8 mouse cellular contexts compared by ENCODE assay signal in the genomic region with DNA sequence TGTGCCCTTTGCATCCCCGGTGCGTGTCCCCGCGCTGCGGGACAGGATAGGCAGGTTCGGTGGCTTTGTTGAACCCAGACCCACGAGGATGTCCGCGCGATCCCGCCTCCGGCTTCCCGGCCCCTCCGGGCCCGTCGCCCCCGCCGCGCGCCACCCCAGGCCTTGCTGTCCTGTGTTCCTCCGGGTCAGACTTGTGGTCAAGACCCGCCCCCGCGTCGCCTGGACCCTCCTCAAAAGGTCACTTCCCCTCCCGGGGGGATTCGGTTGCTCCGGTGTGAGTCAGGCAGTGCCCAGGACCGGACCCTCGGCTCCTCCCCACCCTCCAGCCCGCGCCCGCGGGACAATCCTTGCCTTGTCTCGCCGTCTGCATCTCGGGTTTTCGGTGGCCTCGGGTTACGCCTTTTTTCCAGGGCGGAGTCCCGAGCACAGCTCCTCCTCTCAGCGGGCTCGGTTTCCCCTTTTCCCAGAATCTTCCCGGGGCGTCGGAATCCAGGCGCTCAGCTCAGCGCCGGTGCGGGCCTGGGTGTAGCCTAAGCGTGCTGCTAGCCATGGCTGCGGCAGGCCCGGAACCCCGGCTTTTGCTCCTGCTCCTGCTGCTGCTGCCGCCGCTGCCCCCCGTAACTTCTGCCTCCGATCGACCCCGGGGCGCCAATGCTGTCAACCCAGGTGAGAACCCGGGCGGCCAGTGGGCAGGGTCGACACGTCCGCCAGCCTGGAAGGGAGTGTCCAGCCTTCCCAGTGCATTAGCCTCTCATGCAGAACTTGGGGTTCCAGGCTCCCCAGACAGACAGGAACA. TPM values are rescaled to one million over a fixed set of nuclear protein-coding genes. Genes with fewer than 3 reads are reported as not detected.
A peak's percentile ranks its signal among the peaks of the same experiment; 100 is the strongest.
DNase-seq lines count a peak whose midpoint lies in the region; ATAC-seq and TF ChIP-seq lines count a peak whose summit lies in the region.

No protein-coding gene starts in this region.

- H3K4me2 ChIP-seq in embryonic facial prominence, embryonic 12.5 days (replicated peaks), result peak overlapping the region; percentile 77
- peak overlapping the region; percentile 79 for H3K4me2 ChIP-seq in limb, embryonic 11.5 days (ENCODE audit: low read depth, severe bottlenecking)
- H3K4me2 ChIP-seq in midbrain, embryonic 12.5 days (replicated peaks), result peak overlapping the region; percentile 91

- peaks cover 18% of the 10 kb centered on the region; the same call in 1 of the 2 replicates for H3K4me1 ChIP-seq in embryonic facial prominence, embryonic 12.5 days
- H3K4me1 ChIP-seq in limb, embryonic 11.5 days (ENCODE audit: control insufficient read depth, insufficient read depth, low read length), result peaks cover 10% of the 10 kb centered on the region; the same call in 1 of the 2 replicates
- H3K4me1 ChIP-seq in midbrain, embryonic 12.5 days, result peaks cover 18% of the 10 kb centered on the region
- peaks cover 2% of the 10 kb centered on the region; the same call in 1 of the 2 replicates for H3K4me1 ChIP-seq in spleen, adult 2 months (ENCODE audit: control insufficient read depth, insufficient read depth, insufficient read length)

- H3K4me3 ChIP-seq in embryonic facial prominence, embryonic 12.5 days, result peak overlapping the region; percentile 84
- peak overlapping the region; percentile 91 for H3K4me3 ChIP-seq in limb, embryonic 11.5 days (ENCODE audit: low read depth, low read length)
- H3K4me3 ChIP-seq in midbrain, embryonic 12.5 days, result peak overlapping the region; percentile 92
- peak overlapping the region; percentile 76 for H3K4me3 ChIP-seq in spleen, adult 2 months (ENCODE audit: extremely low read depth, insufficient read depth, insufficient read length)

- peak overlapping the region; percentile 98 for H3K27ac ChIP-seq in embryonic facial prominence, embryonic 12.5 days
- peak overlapping the region; percentile 97 for H3K27ac ChIP-seq in limb, embryonic 11.5 days (replicated peaks; ENCODE audit: low read depth, low read length)
- peak overlapping the region; percentile 96 for H3K27ac ChIP-seq in midbrain, embryonic 12.5 days (replicated peaks)
- H3K27ac ChIP-seq in spleen, adult 2 months (ENCODE audit: insufficient read depth, low read length), result peak overlapping the region; percentile 58

- no peaks in the 10 kb centered on the region for H3K9me3 ChIP-seq in embryonic facial prominence, embryonic 12.5 days
- H3K9me3 ChIP-seq in limb, embryonic 11.5 days (ENCODE audit: control insufficient read depth, low read length), result no peaks in the 10 kb centered on the region
- H3K9me3 ChIP-seq in midbrain, embryonic 12.5 days, result no peaks in the 10 kb centered on the region

- H3K9ac ChIP-seq in embryonic facial prominence, embryonic 12.5 days, result peak overlapping the region; percentile 90
- peak overlapping the region; percentile 92 for H3K9ac ChIP-seq in limb, embryonic 11.5 days (ENCODE audit: low read length)
- peak overlapping the region; percentile 93 for H3K9ac ChIP-seq in midbrain, embryonic 12.5 days (replicated peaks)

- under 1% methylated on average over 67 of the region's 67 CpGs for WGBS in embryonic facial prominence, embryonic 12.5 days
- WGBS in limb, embryonic 11.5 days, result under 1% methylated on average over 67 of the region's 67 CpGs
- under 1% methylated on average over 67 of the region's 67 CpGs for WGBS in midbrain, embryonic 12.5 days
- under 1% methylated on average over 67 of the region's 67 CpGs for WGBS in spleen, adult 2 months

- peak; percentile 65 for ATAC-seq in embryonic facial prominence, embryonic 12.5 days (ENCODE audit: insufficient number of reproducible peaks, insufficient read depth, low FRiP score, low TSS enrichment)
- ATAC-seq in limb, embryonic 11.5 days (ENCODE audit: insufficient number of reproducible peaks, low FRiP score, low TSS enrichment, low read depth), result peak; percentile 41
- ATAC-seq in midbrain, embryonic 12.5 days (ENCODE audit: low FRiP score, low read depth), result peak; percentile 67

- peaks cover 46% of the 10 kb centered on the region for H3K36me3 ChIP-seq in embryonic facial prominence, embryonic 12.5 days
- peaks cover 22% of the 10 kb centered on the region for H3K36me3 ChIP-seq in limb, embryonic 11.5 days (ENCODE audit: control insufficient read depth, insufficient read depth, low read length)
- peaks cover 42% of the 10 kb centered on the region for H3K36me3 ChIP-seq in midbrain, embryonic 12.5 days
- H3K36me3 ChIP-seq in spleen, adult 2 months (ENCODE audit: control insufficient read depth, insufficient read depth, low read length), result peaks cover 12% of the 10 kb centered on the region

- H3K27me3 ChIP-seq in embryonic facial prominence, embryonic 12.5 days, result no peaks in the 10 kb centered on the region
- no peaks in the 10 kb centered on the region for H3K27me3 ChIP-seq in limb, embryonic 11.5 days (ENCODE audit: control insufficient read depth, insufficient read depth, low read length)
- H3K27me3 ChIP-seq in midbrain, embryonic 12.5 days, result no peaks in the 10 kb centered on the region
- no peaks in the 10 kb centered on the region for H3K27me3 ChIP-seq in spleen, adult 2 months (ENCODE audit: control insufficient read depth, insufficient read depth, low read length)

- DNase-seq in 3134 (ENCODE audit: extremely low read depth, insufficient read length, low spot score), result peak; percentile 91
- peak; percentile 81 for DNase-seq in adrenal gland, postnatal 25 days
- peak; percentile 99 for DNase-seq in heart, adult 11 months
- DNase-seq in kidney, adult 11 months, result peak; percentile 82
- peak; percentile 84 for DNase-seq in limb, embryonic 11.5 days (ENCODE audit: low spot score)
- peak in 1 of 2 experiments; percentile 56 for DNase-seq in spleen, adult 2 months (ENCODE audit: low read depth in 1 of 2, low spot score in 2 of 2)

- TF ChIP-seq CTCF in spleen, adult 2 months (IDR thresholded peaks at IDR 0.05; ENCODE audit: extremely low read depth, insufficient read depth, insufficient read length, insufficient replicate concordance), result no peak

- TF ChIP-seq POLR2A in spleen, adult 2 months (IDR thresholded peaks at IDR 0.05; ENCODE audit: low read depth, low read length), result no peak

RNA-seq across cellular contexts. Expression of a gene that starts 0.5 kb away (rescaled TPM):
- total RNA-seq in adrenal gland, postnatal 25 days (2021), result 74.8 and 85.9 TPM in 2 replicates
- 115 and 128 TPM in 2 replicates for polyA plus RNA-seq in embryonic facial prominence, embryonic 12.5 days (2016; fragmentation: Nextera tagmentation; extraction: Ambion mirVana)
- 104 and 114 TPM in 2 replicates for polyA plus RNA-seq in limb, embryonic 11.5 days (2014; fragmentation: Nextera tagmentation; extraction: Ambion mirVana)
- polyA plus RNA-seq in midbrain, embryonic 12.5 days (2016; fragmentation: Nextera tagmentation; extraction: Ambion mirVana), result 92.8 and 102 TPM in 2 replicates
- polyA plus RNA-seq in spleen, adult 2 months (2012; rRNA removed), result 32.4 and 41.5 TPM in 2 replicates

RNA-seq across cellular contexts. Expression of a gene that starts 0.5 kb away (rescaled TPM):
- total RNA-seq in adrenal gland, postnatal 25 days (2021), result 66.7 and 90.3 TPM in 2 replicates
- polyA plus RNA-seq in embryonic facial prominence, embryonic 12.5 days (2016; fragmentation: Nextera tagmentation; extraction: Ambion mirVana), result 41.5 and 51.4 TPM in 2 replicates
- 26.4 and 32.6 TPM in 2 replicates for polyA plus RNA-seq in limb, embryonic 11.5 days (2014; fragmentation: Nextera tagmentation; extraction: Ambion mirVana)
- 39.0 and 40.7 TPM in 2 replicates for polyA plus RNA-seq in midbrain, embryonic 12.5 days (2016; fragmentation: Nextera tagmentation; extraction: Ambion mirVana)
- polyA plus RNA-seq in spleen, adult 2 months (2012; rRNA removed), result 37.2 and 41.6 TPM in 2 replicates

RNA-seq across cellular contexts. Expression of a gene that starts 20.9 kb away (rescaled TPM):
- total RNA-seq in adrenal gland, postnatal 25 days (2021), result 8.8 and 9.4 TPM in 2 replicates
- polyA plus RNA-seq in embryonic facial prominence, embryonic 12.5 days (2016; fragmentation: Nextera tagmentation; extraction: Ambion mirVana), result 0.17 TPM in 1 of 2 replicates, not detected in the other
- polyA plus RNA-seq in limb, embryonic 11.5 days (2014; fragmentation: Nextera tagmentation; extraction: Ambion mirVana), result 0.08 TPM in 1 of 2 replicates, not detected in the other
- 0.19 TPM in 1 of 2 replicates, not detected in the other for polyA plus RNA-seq in midbrain, embryonic 12.5 days (2016; fragmentation: Nextera tagmentation; extraction: Ambion mirVana)
- polyA plus RNA-seq in spleen, adult 2 months (2012; rRNA removed), result 2.6 and 3.4 TPM in 2 replicates

RNA-seq across cellular contexts. Expression of a gene that starts 34.3 kb away (rescaled TPM):
- total RNA-seq in adrenal gland, postnatal 25 days (2021), result 150 and 200 TPM in 2 replicates
- 286 and 305 TPM in 2 replicates for polyA plus RNA-seq in embryonic facial prominence, embryonic 12.5 days (2016; fragmentation: Nextera tagmentation; extraction: Ambion mirVana)
- 283 and 299 TPM in 2 replicates for polyA plus RNA-seq in limb, embryonic 11.5 days (2014; fragmentation: Nextera tagmentation; extraction: Ambion mirVana)
- 314 and 323 TPM in 2 replicates for polyA plus RNA-seq in midbrain, embryonic 12.5 days (2016; fragmentation: Nextera tagmentation; extraction: Ambion mirVana)
- polyA plus RNA-seq in spleen, adult 2 months (2012; rRNA removed), result 130 and 172 TPM in 2 replicates

RNA-seq across cellular contexts. Expression of a gene that starts 38.9 kb away (rescaled TPM):
- total RNA-seq in adrenal gland, postnatal 25 days (2021), result 7.4 and 11.0 TPM in 2 replicates
- 1.2 and 2.5 TPM in 2 replicates for polyA plus RNA-seq in embryonic facial prominence, embryonic 12.5 days (2016; fragmentation: Nextera tagmentation; extraction: Ambion mirVana)
- polyA plus RNA-seq in limb, embryonic 11.5 days (2014; fragmentation: Nextera tagmentation; extraction: Ambion mirVana), result not detected in 2 replicates
- 0.85 and 0.91 TPM in 2 replicates for polyA plus RNA-seq in midbrain, embryonic 12.5 days (2016; fragmentation: Nextera tagmentation; extraction: Ambion mirVana)
- polyA plus RNA-seq in spleen, adult 2 months (2012; rRNA removed), result not detected in 2 replicates
